Mouse (Mus musculus) common myeloid progenitor, adult 5-6 weeks (primary cell): ENCODE results near the gene Phf11c. TPM values are rescaled to one million over a fixed set of nuclear protein-coding genes. Genes with fewer than 3 reads are reported as not detected.
"Not testable (repeated sequence)": the region's sequence is repeated elsewhere in the genome, so short reads cannot be mapped to it uniquely, and the experiment has no call there.

Experiments used
- ATAC-seq: replicated peaks from 2 replicates; pipeline ENCODE4 v1.8.0; 2016; ENCODE audit warnings: low read depth, mild to moderate bottlenecking, moderate TSS enrichment, inconsistent platforms; ENCODE audit not compliant: poor library complexity, severe bottlenecking
- total RNA-seq: library from RNA; stranded (forward); fragments of 200-1000, 187-1606 nt; gene quantifications from 2 replicates; pipeline ENCODE4 v1.2.3, GENCODE M21; 2017

Phf11c gene
- 0.69 and 2.9 TPM in 2 replicates for total RNA-seq

DNA sequence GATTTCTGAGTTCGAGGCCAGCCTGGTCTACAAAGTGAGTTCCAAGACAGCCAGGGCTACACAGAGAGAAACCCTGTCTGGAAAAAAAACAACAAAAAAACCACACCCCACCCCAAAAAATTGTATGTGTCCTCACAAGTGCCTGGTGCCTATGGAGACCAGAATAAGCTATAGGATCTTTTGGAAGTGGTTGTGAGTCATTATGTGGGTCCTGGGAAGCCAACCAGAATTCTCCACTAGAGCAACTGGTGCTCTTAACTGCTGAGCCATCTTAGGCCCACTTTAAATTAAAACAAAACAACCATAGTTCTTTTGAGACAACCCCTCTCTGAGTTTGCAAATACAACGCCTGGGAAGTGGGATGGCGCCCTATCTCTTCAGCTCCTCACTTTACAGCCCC lies at the start of gene Phf11c:
Phf11c (minus strand) TSS at position 101 of the 400 bp plus-strand sequence.
- no peak for ATAC-seq

DNA sequence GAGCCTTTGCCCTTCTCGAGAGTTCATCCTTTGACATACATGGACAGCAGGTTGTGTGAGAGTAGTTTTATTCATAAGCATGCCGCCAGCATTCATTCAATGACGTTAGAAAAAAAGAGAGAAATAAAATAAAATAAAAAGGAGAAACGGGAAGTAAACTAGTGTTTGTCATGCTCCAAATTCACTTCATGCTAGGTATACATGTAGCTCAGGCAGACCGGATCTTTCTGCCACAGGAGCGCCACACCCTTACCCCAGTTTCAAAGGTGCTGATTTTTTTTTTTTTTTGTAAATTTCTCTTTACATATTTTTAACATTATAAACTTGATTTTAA lies 46.3 kb upstream of the Phf11c start:
- no peak for ATAC-seq

DNA sequence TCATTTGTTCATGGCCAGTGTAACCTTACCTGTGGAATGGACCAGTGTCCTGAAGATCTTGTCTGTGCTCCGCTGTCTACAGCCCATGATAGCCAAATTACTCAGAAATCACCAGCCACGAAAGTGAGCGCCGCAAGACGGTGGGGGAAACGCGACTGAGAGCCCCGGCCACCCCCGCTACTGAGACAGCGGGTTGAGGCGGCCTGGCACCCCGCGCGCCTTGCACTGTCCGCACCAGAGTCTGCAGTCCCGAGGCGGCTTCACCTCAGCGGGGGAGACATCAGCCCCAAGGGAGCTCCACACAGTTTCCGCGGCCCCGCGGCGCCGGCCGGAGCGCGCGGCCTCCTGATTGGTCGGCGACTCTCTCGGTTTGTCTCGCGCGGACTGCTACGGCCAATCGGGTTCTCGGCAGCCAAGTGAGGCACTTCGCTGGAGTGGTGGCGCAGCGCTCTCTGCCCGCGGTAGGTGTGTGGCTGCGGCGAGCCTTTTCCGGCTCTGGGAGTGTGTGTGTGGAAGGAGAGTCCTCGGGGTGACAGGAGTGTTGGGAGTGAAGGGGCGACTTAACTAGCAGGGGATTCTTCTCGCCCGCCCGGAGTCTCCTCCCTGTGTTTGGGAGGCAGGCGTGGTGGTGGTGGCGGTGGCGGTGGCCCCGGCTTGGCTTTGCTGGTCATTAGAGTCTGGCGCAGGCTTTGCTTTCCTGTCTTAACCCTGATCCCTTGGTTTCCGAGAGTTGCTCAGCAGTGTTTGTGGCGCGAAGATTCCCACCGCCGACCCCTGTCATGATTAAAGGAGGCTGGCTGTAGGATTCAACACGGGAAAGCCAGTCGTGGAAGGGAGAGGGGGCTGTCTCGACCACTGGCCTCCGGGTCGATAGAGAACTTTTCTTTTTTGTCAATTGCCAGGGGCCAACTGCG lies 45.6 kb upstream of the Phf11c start, which contains the start of the genes Setdb2 and Cab39l:
Setdb2 (minus strand) TSS at position 327 of the 914 bp plus-strand sequence.
Cab39l (plus strand) TSS at position 415 of the 914 bp plus-strand sequence.
- peak; percentile 95 for ATAC-seq

DNA sequence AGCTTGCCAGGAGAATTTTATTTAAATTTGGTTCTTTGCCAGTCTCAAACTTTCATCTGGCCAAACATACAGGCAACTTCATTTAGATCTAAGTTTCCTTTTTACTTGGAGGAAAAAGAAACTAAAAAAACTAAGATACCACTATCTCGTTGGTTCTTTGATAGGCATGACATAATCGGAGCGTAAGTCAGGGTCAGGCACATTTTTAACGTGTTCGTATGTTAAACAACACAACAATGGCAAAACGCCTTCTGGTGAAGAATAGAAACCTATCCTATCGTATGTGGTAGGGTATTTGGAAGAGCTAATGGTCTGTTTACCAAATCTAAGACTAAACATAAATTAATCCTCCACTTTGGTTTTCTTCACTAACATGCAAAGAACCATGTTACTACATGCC lies 44.9 kb upstream of the Phf11c start:
- no peak for ATAC-seq

DNA sequence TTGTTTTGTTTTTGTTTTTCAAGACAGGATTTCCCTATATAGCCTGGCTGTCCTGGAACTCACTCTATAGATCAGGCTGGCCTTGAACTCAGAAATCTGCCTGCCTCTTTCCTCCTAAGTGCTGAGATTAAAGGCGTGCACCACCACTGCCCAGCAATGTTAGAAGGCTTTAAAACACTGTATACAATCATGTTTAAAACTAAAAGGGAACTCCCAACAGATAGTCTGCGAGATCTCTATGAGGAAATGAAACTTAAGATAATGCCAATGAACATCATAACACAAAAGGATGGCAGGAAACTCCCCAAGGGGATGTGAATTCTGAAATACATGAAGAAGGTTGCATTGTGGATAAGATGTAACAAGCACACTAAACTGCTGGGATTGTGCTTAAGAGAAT lies 43.3 kb upstream of the Phf11c start:
- no peak for ATAC-seq

DNA sequence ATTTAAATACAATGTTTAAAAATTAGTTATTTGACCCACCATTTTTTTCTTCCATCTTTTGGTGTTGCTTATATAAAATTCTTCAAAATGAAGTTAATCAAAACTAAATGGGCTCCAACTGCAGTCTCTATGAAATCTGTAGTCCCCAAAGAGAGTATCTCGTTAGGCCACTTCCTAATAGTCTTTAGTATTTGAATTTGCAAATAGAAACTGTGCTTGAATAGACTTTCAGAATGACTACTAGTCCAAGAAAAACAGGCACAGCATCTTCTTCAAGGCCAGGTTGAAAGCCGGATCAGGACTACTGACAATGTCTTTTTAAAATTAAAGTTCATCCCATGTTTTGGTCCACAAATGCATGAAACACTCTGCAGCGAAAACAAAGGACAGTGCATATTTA lies 42.2 kb upstream of the Phf11c start:
- no peak for ATAC-seq

DNA sequence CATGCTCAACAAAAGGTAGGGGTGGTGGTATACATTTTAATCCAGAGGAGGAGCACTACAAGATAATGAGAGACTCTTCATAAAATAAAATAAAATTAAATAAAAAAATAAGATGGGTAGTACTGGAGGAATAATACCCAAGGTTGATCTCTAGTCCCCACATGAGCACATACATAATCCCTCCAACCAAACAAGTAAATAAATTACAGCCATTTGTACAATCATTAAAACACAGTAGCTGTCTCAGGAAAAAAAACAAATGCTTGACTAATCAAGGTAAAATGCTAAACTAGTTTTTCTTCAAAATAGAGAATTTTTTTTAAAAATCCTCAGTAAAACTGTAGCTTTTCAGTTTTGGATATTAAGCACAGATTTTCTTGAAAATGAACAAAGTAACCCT lies 40.0 kb upstream of the Phf11c start:
- no peak for ATAC-seq

DNA sequence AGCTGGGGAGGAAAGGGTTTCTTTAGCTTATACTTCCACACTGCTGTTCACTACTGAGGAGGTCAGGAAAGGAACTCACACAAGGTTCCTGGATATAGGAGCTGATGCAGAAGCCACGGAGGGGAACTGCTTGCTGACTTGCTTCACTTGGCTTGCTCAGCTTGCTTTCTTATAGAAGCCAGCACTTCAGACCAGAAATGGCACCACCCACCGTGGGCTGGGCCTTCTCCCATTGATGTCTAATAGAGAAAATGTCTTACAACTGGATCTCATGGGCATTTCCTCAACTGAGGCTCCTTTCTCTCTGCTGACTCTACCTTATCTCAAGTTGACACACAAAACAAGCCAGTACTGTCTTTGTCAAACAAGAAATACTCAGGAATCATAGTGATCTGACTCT lies 38.7 kb upstream of the Phf11c start:
- no peak for ATAC-seq

DNA sequence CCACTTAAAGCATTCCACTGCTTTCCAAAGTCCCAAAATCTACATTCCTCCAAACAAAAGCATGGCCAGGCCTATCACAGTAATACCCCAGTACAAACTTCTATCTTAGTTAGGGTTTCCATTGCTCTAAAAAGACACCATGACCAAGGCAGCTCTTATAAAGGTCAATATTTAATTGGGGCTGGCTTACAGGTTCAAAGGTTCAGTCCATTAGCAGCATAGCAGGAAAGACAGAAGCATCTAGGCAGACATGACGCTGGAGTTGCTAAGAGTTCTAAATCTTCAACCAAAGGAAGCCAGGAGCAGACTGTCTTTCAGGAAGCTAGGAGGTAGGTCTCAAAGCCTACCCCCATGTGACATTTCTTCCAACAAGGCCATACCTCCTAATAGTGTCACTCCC lies 35.4 kb upstream of the Phf11c start:
- ATAC-seq: no peak

DNA sequence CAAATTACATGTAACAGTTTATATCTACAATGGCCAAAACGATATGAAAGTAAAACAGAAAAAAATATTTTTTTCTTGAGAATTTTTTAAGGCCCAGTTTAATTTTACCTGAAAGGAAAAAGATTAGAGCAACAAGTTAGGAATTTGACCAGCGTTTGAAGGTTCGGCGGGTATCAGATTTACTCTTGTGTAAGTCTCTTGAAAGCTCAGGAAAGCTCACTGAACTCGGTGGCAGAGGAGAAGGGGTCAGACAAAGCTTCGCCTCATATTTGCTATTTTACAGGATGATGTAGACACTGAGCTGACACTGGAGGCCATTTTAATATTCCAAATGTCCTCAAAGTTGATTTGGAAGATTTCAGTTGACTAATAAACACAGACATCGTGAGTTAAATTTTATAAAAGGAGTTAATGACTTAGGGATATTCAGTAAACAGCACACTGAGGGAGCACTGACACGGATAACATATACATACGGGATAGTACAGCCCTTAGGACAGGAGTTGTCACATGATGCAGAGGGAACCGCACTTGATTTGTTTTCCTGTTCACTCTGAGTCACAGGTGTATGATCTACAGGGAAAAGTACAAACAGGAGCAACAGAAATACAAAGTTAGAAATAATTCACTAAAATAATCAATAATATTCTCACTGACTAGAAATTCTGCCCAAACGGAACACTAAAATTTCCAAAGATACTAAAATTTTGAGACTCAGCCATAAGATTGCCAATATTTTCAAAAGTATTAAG lies 27.9 kb upstream of the Phf11c start:
- no peak for ATAC-seq

DNA sequence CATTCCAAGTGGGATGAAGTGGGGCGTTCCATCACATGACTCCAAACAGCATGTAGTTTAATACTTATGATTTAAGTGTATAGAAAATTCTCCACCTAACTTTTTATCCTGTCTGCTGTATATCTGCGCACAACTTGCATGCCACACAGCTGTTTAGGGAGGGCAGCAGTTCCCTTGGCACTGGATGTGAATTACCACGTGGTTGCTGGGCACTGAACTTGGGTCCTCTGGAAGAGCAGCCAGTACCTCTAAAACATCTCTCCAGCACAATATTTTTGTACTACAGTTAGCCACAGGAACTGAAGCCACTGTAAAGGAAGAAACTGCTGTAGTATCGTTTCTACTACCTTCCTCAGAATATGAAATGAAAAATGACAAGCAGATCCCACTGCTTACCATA lies 23.0 kb upstream of the Phf11c start:
- no peak for ATAC-seq

DNA sequence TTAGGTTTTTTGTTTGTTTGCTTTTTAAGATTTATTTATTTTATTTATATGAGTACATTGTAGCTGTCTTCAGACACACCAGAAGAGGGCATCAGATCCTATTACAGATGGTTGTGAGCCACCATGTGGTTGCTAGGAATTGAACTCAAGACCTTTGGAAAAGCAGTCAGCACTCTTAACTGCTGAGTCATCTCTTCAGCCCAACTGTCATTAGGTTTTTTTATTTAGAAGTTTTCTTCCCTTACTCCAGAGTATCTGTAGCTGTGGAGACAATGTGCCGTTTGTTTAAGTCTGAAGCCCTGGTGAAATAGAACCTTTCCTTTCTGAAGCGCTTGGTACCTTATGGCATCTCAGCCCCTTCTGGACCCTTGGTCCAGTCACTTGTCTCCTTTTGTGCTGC lies 19.8 kb upstream of the Phf11c start:
- not testable (repeated sequence) for ATAC-seq

DNA sequence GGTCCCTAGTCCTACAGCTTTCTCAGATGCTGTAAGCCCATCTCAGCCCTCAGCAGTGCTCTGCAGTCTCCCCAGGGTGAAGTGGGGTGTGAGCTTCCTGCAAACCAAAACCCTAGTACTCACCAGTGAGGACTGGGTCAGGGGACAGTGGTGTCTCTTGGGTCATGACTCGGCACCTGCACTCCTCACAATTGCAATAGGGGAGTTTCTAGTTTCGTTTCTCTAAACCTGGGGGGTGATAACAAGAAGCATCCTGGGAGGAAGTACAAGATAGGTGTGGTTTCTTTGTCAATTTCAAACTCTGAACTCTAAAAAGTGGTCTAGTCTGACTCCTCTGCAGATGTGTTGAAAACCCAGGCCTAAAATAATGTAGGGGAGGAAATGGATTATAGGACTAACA lies 1.8 kb upstream of the Phf11c start:
- ATAC-seq: peak; percentile 93

DNA sequence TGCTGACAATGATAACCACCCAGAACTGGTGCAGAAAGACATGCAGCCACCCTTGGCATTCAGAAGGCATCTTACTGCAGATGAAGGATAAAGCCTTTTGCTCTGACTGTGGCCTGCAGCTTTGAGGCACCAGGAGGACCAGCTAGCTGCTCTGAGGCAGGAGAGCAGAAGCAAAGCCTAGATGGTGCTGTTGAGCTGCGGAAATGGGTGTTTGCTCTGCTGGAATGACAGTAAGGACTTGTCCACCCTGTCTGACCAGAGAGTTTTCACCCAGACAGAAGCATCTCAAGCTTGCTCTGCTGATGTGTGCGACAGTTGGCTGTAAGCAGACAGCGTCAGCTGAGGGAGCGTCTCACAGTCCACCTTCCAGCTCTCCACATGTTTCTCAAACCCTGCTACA lies 5.0 kb downstream of the Phf11c start:
- ATAC-seq: peak; percentile 52; the same call in 1 of the 2 replicates

DNA sequence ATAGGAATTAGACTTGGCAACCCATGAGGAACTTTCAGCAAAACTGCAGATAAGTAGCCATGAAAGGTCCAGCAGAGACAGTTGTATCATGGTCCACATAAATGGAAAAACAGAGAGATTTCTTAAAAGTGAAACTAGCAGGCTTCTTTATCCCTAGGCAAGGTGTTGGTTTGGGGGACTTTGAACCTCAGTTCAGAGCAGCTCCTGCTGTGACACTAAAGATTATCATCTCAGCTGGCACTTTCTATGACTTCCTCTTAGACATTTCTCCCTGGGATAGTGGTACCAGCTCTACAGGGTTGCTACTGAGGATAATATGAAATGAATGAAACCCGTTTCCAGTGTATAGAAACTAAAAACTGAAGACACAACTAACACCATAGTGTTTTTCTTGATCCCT lies 5.6 kb downstream of the Phf11c start:
- ATAC-seq: no peak

DNA sequence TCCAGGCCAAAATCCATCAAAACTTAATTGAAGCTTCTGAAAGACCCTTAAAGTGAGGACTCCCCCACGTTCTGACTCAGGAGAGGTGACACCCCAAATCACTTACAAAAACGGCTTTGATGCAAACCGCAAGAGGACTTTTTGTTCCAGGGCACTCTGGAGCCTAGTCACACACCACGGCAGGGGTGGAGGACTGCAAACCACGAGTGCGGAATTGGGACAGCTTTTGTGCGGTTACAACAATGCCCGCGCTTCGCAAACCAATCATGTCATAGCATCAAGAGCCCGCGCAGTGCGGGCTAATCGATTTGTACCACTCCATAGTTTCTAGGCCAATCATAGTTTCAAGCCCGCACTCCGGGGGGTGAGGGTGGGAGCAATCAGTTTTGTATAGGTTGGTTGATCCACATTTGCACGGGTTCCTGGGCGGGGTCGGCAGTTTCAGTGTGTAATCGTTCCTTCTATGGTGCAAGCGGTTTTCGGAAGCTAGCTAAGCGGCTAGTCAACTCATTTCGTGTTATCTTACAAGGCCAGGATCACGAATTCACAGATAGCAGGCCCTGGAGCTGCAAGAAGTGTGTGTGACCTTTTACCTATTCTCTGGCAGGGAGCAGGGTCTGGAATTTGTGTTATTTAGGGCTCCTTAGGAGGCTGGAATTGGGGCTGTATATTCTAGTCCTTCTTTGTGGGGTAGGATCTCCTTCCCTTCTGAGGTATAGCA lies 24.7 kb downstream of the Phf11c start:
- no peak for ATAC-seq

DNA sequence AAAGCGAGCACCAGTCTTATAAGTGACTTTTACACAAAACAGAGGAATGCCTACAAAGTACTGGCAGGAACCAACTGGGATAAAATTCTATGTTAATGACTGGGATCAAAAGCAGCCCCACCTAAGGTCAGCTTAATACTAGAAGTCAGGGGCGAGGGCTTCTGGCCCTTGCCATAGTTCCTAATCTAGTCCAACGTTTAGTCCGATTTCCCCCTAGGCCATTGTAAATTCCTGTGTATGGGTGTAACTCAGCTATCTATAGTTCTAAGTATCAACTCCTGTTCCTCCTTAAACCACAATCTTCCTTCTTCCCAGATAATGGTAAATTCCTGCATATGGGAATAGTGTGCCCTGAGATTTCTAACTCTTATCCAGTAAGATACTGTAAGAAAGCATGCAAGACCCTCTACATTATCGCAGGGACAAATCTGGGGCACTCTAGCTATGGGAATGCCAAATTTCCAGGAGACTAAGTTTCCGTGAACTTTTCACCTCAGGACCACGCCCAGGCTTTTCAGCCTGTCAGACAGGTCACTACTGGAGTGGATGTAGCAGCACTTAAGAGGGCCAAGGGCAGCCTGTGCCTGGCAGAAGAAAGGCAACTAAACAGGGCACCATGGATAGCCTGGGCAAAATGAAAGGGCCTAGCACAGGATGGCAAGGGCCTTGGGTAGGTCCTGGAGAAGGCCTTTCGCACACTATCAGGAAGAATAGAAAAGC lies 28.6 kb downstream of the Phf11c start:
- no peak for ATAC-seq

DNA sequence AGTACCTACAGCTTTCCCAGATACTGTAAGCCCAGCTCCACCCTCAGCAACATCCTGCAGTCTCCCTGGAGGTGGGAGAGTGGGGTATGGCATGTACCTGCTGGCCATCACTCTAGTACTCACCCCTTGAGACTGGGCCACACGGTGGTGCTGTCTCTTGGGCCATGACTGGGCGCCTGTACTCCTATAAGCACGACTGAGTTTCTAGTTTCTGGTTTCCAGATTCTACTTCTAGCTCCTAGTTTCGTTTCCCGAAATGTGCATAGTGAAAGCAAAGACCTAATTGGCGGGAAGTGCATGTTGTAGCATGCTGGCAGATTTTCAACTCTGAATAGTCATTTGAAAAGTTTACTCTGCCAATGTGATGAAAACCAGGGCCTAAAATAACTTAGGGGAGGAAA lies 29.9 kb downstream of the Phf11c start, which contains the start of gene Phf11d:
Phf11d (minus strand) TSS at position 227 of the 401 bp plus-strand sequence.
- ATAC-seq: no peak

DNA sequence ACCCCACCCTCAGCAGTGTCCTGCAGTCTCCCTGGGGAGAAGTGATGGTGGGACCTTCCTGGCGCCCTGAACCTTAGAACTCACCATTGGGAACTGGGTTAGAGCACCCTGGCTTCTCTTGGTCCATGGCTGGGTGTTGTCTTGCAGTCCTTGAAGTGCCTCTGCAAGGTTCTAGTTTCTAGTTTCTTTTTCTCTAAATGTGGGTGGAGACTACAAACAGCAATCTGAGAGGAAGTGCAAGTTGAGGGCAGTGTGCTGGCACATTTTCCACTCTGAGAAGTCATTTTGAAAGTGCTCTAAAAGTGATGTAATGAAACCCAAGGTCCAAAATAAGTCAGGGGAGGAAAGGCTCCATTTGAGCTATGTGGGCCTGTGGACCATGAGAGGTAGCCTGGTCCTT lies 54.0 kb downstream of the Phf11c start, which contains the start of gene Phf11b:
Phf11b (minus strand) TSS at position 163 of the 400 bp plus-strand sequence.
- peak; percentile 92 for ATAC-seq

DNA sequence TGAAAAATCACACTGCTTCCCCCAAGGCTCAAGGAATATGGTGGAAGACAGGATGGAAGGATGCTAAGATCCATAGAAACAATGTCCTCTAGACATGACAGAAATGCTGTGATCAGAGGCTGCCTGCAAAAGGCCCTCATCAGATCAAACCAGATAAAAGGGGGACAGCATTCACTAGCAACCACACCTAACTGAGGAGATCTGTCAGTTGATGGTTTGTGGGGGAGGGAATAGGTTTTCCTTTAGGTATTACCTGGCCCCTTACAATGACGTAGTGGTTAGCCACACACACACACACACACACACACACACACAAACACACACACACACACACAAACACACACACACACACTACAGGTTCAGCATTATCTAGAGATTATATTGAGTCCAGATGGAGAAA lies 55.6 kb downstream of the Phf11c start:
- ATAC-seq: no peak
